Mouse (Mus musculus) G1E (cell line): Measurements from ENCODE around the gene Btg3.

ENCODE experiments used
- CTCF ChIP-seq: IDR thresholded peaks from 2 replicates; pipeline ENCODE4 v1.5.1; 2012; ENCODE audit warnings: low read depth, low read length, inconsistent platforms, mixed read lengths
- GATA1 ChIP-seq: IDR thresholded peaks from 2 replicates; pipeline ENCODE4 v1.6.1; 2012; ENCODE audit warnings: borderline replicate concordance, low read length, inconsistent platforms, mixed read lengths
- GATA2 ChIP-seq: IDR thresholded peaks from 2 replicates; pipeline ENCODE4 v1.6.1; 2012; ENCODE audit warnings: low read depth, low read length, inconsistent platforms, borderline replicate concordance
- POLR2AphosphoS5 ChIP-seq: IDR thresholded peaks from 2 replicates; pipeline ENCODE4 v1.6.1; 2012; ENCODE audit warnings: low read depth, low read length, inconsistent platforms; ENCODE audit not compliant: insufficient replicate concordance
- TAL1 ChIP-seq: conservative IDR thresholded peaks from 2 replicates; pipeline ENCODE4 v1.6.1; 2012; ENCODE audit warnings: low read depth, low read length, inconsistent platforms, mixed read lengths

- TF ChIP-seq CTCF (no peak), TAL1 (no peak), GATA1 (no peak), GATA2 (no peak), POLR2AphosphoS5 (no peak)
Measured at GRCm38 (mm10) chr16:78371491-78372046, 5.4 kb downstream of the Btg3 start.
